Mouse (Mus musculus) bone marrow, adult 2 months (tissue): ENCODE measurements around the gene Otop3.

Source experiments
- CTCF ChIP-seq: fragments of 200-500 bp; IDR thresholded peaks from 2 replicates; pipeline ENCODE4 v1.5.1; 2011; ENCODE audit warnings: low read length, control low read depth; ENCODE audit not compliant: control insufficient read depth, insufficient read depth
- POLR2A ChIP-seq: fragments of 200-500 bp; IDR thresholded peaks from 2 replicates; pipeline ENCODE4 v1.6.1; 2011; ENCODE audit warnings: low read depth, mild to moderate bottlenecking, control low read depth, low read length, borderline replicate concordance; ENCODE audit not compliant: control insufficient read depth

GRCm38 (mm10) chr11:115290314-115290713 is 44.2 kb upstream of the Otop3 start:
- TF ChIP-seq POLR2A (no peak), CTCF (no peak)
